Mouse (Mus musculus): Measurements from ENCODE around the gene Tas1r3. TPM values are rescaled to one million over a fixed set of nuclear protein-coding genes. Genes with fewer than 3 reads are reported as not detected.
A peak's percentile ranks its signal among the peaks of the same experiment; 100 is the strongest.

Gene Tas1r3
- polyA plus RNA-seq, 1 experiment from 2014 or later, result 0.35 TPM

DNA sequence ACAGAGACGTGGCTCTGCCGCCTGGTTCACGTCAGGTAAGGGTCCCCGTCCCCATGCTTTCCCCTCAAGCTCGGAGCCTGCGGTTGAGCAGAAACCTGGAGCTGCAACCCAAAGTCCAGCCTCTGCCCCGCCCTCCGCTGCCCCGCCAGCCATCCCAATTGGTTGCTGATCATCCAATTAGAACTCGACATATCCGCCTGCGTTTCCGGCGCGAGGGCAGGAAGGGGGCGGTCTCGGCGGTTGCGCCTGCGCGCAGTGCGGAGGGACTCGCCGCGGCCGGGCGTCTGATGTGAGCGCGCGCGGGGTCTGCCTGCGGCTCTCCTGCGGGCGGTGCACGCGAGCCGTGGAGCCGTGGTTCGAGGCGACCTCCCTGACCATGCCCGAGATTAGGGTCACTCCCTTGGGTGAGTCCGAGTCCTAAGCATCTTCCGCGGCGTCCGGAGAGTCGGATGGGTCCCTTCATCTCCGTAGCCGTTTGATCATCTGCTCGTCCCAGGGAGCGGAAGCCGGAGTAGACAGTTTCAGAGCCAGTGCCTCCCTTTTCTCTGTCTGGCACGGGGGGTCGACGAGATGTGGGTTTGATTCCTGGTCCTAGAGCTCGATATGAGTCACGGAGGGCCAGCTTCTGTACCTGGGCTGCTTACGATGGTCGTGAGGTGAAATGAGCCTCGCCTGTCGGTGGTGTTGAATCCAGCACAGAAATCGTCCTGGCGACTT is 6.3 kb upstream of the Tas1r3 start, which contains the start of the genes Cptp and Ints11:
TSS of gene Cptp (minus strand) at position 124 of the 717 bp plus-strand sequence.
TSS of gene Ints11 (plus strand) at position 230 of the 717 bp plus-strand sequence.
- Histone ChIP-seq H3K9ac (replicated peaks; ENCODE audit: low read depth, low read length) (peak within 1 kb of the TSS; percentile 79), H3K27me3 (ENCODE audit: control insufficient read depth, insufficient read depth, low read length) (no peaks in the 10 kb centered on the region), H3K4me1 (ENCODE audit: control insufficient read depth, insufficient read depth, low read length) (peaks cover 9% of the 10 kb centered on the region), H3K27ac (ENCODE audit: low read length) (no peak within 1 kb of the TSS), H3K4me3 (ENCODE audit: low read depth, low read length) (peak within 1 kb of the TSS; percentile 78), H3K9me3 (ENCODE audit: control insufficient read depth, low read depth, low read length) (no peaks in the 10 kb centered on the region), H3K4me2 (replicated peaks; ENCODE audit: low read depth, low read length) (peak within 1 kb of the TSS; percentile 92), H3K36me3 (ENCODE audit: control insufficient read depth, insufficient read depth, low read length) (peaks cover 31% of the 10 kb centered on the region)
- WGBS, result under 1% methylated on average over 63 of the region's 63 CpGs
- ATAC-seq (ENCODE audit: insufficient number of reproducible peaks, insufficient read depth, low FRiP score, low read depth), result peak; percentile 95

DNA sequence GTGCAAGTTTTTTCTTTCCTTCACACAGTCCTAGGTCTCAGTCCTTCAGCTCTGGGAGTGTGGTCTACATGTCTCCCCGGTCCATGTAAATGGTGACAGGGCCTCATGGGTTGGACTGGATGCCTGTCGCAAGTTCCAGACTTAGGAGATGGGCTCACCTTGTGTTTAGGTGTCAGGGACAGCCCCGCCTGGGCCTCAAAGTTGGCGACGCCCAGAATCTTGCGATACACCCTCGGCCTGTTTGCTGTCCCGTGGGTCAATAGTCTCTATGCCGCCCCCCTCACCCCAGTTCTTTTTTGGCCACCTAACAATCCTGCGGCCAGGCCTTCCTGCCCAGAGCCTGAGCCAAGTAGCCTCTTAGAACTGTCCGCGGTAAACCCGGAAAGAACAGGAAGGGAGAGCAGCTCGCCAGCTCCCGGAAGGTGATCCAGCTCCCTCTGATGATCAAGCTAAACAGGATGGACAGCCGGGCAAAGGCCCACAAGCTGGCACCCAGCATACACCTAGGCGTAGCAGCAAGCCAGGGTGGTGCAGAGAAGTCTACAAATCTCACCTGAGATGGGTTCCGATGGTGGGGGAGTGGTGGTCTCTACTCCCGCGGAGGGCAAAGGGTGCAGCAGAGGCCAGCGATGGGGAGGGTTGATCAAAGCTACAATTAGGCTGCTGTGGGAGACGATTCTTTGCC is 5.6 kb upstream of the Tas1r3 start:
- WGBS, result 7% methylated on average over 22 of the region's 22 CpGs
- Histone ChIP-seq H3K27ac (ENCODE audit: low read length) (no peak overlapping the region), H3K4me3 (ENCODE audit: low read depth, low read length) (peak overlapping the region; percentile 78), H3K36me3 (ENCODE audit: control insufficient read depth, insufficient read depth, low read length) (peaks cover 30% of the 10 kb centered on the region), H3K27me3 (ENCODE audit: control insufficient read depth, insufficient read depth, low read length) (no peaks in the 10 kb centered on the region), H3K9me3 (ENCODE audit: control insufficient read depth, low read depth, low read length) (no peaks in the 10 kb centered on the region), H3K9ac (replicated peaks; ENCODE audit: low read depth, low read length) (peak overlapping the region; percentile 57), H3K4me2 (replicated peaks; ENCODE audit: low read depth, low read length) (peak overlapping the region; percentile 92), H3K4me1 (ENCODE audit: control insufficient read depth, insufficient read depth, low read length) (peaks cover 9% of the 10 kb centered on the region)
- no peak; the same call in 1 of the 2 replicates for ATAC-seq (ENCODE audit: insufficient number of reproducible peaks, insufficient read depth, low FRiP score, low read depth)

DNA sequence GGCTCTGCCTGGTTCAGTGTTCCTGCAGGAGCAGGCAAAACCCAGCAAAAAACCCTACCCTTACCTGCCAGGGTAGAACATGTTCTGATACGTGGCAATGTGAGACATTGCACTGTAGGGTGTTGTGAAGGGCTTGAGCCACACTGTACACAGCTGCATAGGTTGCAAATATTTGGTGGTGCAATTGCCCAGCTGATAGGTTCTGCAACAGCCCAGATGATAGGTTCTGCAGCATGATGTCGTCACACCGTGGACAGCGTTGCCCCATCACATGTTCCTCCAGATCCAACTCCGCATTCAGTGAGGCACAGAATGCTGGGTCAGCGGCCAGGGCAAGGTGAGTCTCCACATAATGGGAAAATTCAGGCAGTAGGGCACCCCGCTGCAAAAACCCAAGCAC is 1.4 kb downstream of the Tas1r3 start:
- H3K36me3 ChIP-seq (ENCODE audit: control insufficient read depth, insufficient read depth, low read length), result peaks cover 22% of the 10 kb centered on the region
- WGBS, result 84% methylated on average over 7 of the region's 7 CpGs

DNA sequence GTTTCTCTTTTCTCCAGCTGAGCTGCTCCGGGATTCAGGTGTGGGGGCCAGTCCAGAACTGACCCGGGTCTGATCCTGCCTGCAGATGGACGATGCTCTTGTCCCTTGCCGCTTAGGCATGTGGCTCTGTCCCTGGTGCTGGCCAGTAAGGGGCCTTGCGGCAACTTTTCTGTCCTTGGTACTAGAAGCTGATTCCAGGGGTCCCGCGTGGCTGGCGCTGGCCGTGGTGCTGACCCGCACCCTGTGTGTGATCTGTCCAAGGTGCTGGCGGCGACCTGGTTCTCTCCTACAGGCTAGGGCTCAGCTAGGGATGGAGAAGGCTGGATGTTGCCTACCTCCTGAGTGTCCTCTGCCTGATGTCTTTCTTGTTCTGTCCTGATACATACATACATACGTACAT is 3.8 kb downstream of the Tas1r3 start:
- Histone ChIP-seq H3K4me1 (ENCODE audit: control insufficient read depth, insufficient read depth, low read length) (no peaks in the 10 kb centered on the region), H3K27ac (ENCODE audit: low read length) (no peak overlapping the region), H3K27me3 (ENCODE audit: control insufficient read depth, insufficient read depth, low read length) (no peaks in the 10 kb centered on the region), H3K9ac (replicated peaks; ENCODE audit: low read depth, low read length) (no peak overlapping the region), H3K4me3 (ENCODE audit: low read depth, low read length) (no peak overlapping the region), H3K9me3 (ENCODE audit: control insufficient read depth, low read depth, low read length) (no peaks in the 10 kb centered on the region), H3K36me3 (ENCODE audit: control insufficient read depth, insufficient read depth, low read length) (peaks cover 24% of the 10 kb centered on the region), H3K4me2 (replicated peaks; ENCODE audit: low read depth, low read length) (no peak overlapping the region)
- ATAC-seq (ENCODE audit: insufficient number of reproducible peaks, insufficient read depth, low FRiP score, low read depth), result peak; percentile 11; the same call in 1 of the 2 replicates
- WGBS, result 15% methylated on average over 13 of the region's 13 CpGs

More for the DNA sequence above, 1.4 kb downstream of the Tas1r3 start:
- Histone ChIP-seq H3K27ac (ENCODE audit: low read length) (no peak overlapping the region), H3K4me3 (ENCODE audit: low read depth, low read length) (no peak overlapping the region), H3K9me3 (ENCODE audit: control insufficient read depth, low read depth, low read length) (no peaks in the 10 kb centered on the region), H3K4me2 (replicated peaks; ENCODE audit: low read depth, low read length) (no peak overlapping the region), H3K9ac (replicated peaks; ENCODE audit: low read depth, low read length) (no peak overlapping the region), H3K4me1 (ENCODE audit: control insufficient read depth, insufficient read depth, low read length) (no peaks in the 10 kb centered on the region), H3K27me3 (ENCODE audit: control insufficient read depth, insufficient read depth, low read length) (no peaks in the 10 kb centered on the region)
- no peak for ATAC-seq (ENCODE audit: insufficient number of reproducible peaks, insufficient read depth, low FRiP score, low read depth)

DNA sequence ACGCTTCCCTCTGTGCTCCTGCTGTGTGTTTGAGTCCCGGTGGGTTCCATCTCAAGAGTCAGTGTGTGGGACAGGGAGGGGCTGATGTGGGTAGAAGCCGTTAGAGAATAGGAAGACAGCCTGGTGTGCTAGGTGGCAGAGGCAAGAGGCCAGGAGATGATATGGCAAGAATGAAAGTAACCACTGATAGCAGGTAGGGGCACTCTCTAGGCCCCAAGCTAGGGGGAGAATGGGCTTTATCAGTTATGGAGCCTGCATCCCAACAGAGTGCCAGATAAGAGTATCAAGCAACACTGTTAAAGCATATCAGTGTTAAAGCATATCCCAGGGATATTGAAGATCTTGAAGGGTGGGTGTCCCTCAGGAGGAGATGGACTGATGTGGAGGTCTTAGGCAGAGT is 6.3 kb downstream of the Tas1r3 start:
- 86% methylated on average over 3 of the region's 3 CpGs for WGBS
- Histone ChIP-seq H3K4me1 (ENCODE audit: control insufficient read depth, insufficient read depth, low read length) (no peaks in the 10 kb centered on the region), H3K4me2 (replicated peaks; ENCODE audit: low read depth, low read length) (no peak overlapping the region), H3K4me3 (ENCODE audit: low read depth, low read length) (no peak overlapping the region), H3K36me3 (ENCODE audit: control insufficient read depth, insufficient read depth, low read length) (peaks cover 28% of the 10 kb centered on the region), H3K9ac (replicated peaks; ENCODE audit: low read depth, low read length) (no peak overlapping the region), H3K27me3 (ENCODE audit: control insufficient read depth, insufficient read depth, low read length) (no peaks in the 10 kb centered on the region), H3K27ac (ENCODE audit: low read length) (no peak overlapping the region), H3K9me3 (ENCODE audit: control insufficient read depth, low read depth, low read length) (no peaks in the 10 kb centered on the region)
- ATAC-seq (ENCODE audit: insufficient number of reproducible peaks, insufficient read depth, low FRiP score, low read depth), result no peak

DNA sequence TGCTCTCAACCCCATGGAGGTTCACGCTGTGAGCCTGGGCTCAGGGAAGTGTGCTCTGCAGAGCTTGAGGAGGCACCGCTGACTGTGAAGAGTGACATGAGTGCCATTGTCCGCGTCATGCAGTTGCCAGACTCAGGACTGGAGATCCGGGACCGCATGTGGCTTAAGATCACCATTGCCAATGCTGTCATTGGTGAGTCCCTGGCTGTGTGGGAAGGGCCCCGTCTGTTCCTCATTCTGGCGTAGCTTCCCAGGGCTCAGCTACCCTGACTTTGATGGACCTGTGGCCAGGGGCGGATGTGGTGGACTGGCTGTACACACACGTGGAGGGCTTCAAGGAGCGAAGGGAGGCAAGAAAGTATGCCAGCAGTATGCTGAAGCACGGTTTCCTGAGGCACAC is 7.1 kb downstream of the Tas1r3 start:
- H3K27me3 ChIP-seq (ENCODE audit: control insufficient read depth, insufficient read depth, low read length), result no peaks in the 10 kb centered on the region
- 88% methylated on average over 12 of the region's 12 CpGs for WGBS
- no peaks in the 10 kb centered on the region for H3K4me1 ChIP-seq (ENCODE audit: control insufficient read depth, insufficient read depth, low read length)
- H3K9me3 ChIP-seq (ENCODE audit: control insufficient read depth, low read depth, low read length), result no peaks in the 10 kb centered on the region
- H3K27ac ChIP-seq (ENCODE audit: low read length), result no peak overlapping the region
- no peak for ATAC-seq (ENCODE audit: insufficient number of reproducible peaks, insufficient read depth, low FRiP score, low read depth)
- H3K9ac ChIP-seq (replicated peaks; ENCODE audit: low read depth, low read length), result no peak overlapping the region
- peaks cover 28% of the 10 kb centered on the region for H3K36me3 ChIP-seq (ENCODE audit: control insufficient read depth, insufficient read depth, low read length)
- H3K4me3 ChIP-seq (ENCODE audit: low read depth, low read length), result no peak overlapping the region
- H3K4me2 ChIP-seq (replicated peaks; ENCODE audit: low read depth, low read length), result no peak overlapping the region

DNA sequence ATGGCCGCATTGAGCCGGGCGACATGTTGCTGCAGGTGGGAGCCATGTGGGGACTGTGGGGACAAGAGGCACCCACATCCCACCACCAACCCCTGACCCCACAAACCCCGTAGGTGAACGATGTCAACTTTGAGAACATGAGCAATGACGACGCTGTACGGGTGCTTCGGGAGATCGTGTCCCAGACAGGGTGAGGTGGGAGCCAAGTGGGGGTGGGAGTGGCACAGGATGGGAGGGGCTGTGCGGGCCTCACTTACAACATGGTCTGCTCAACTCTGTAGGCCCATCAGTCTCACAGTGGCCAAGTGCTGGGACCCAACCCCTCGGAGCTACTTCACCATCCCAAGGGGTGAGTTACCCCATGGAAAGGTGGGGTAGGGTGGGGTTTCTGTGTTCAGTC is 8.2 kb downstream of the Tas1r3 start:
- no peaks in the 10 kb centered on the region for H3K27me3 ChIP-seq (ENCODE audit: control insufficient read depth, insufficient read depth, low read length)
- H3K36me3 ChIP-seq (ENCODE audit: control insufficient read depth, insufficient read depth, low read length), result peaks cover 25% of the 10 kb centered on the region
- H3K9ac ChIP-seq (replicated peaks; ENCODE audit: low read depth, low read length), result no peak overlapping the region
- no peaks in the 10 kb centered on the region for H3K9me3 ChIP-seq (ENCODE audit: control insufficient read depth, low read depth, low read length)
- ATAC-seq (ENCODE audit: insufficient number of reproducible peaks, insufficient read depth, low FRiP score, low read depth), result no peak
- H3K4me1 ChIP-seq (ENCODE audit: control insufficient read depth, insufficient read depth, low read length), result no peaks in the 10 kb centered on the region
- H3K27ac ChIP-seq (ENCODE audit: low read length), result no peak overlapping the region
- WGBS, result 95% methylated on average over 12 of the region's 12 CpGs
- H3K4me3 ChIP-seq (ENCODE audit: low read depth, low read length), result no peak overlapping the region
- H3K4me2 ChIP-seq (replicated peaks; ENCODE audit: low read depth, low read length), result no peak overlapping the region

DNA sequence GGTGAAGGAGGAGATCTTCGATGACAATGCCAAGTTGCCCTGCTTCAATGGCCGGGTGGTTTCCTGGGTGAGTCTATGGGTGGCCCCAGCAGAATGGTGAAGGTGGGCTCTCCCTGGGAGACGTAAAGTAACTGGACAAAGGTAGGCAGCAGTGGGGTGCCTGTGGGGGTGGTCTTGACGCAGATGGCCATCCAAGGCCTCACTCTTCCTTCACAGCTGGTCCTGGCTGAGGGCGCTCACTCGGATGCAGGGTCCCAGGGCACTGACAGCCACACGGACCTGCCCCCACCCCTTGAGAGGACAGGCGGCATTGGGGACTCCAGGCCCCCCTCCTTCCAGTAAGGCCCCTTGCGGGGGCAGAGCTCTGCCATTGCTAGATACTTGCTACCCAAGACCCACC is 9.7 kb downstream of the Tas1r3 start:
- Histone ChIP-seq H3K9ac (replicated peaks; ENCODE audit: low read depth, low read length) (no peak overlapping the region), H3K27ac (ENCODE audit: low read length) (no peak overlapping the region), H3K4me1 (ENCODE audit: control insufficient read depth, insufficient read depth, low read length) (peaks cover 8% of the 10 kb centered on the region), H3K27me3 (ENCODE audit: control insufficient read depth, insufficient read depth, low read length) (no peaks in the 10 kb centered on the region), H3K36me3 (ENCODE audit: control insufficient read depth, insufficient read depth, low read length) (peaks cover 25% of the 10 kb centered on the region), H3K4me2 (replicated peaks; ENCODE audit: low read depth, low read length) (no peak overlapping the region), H3K9me3 (ENCODE audit: control insufficient read depth, low read depth, low read length) (no peaks in the 10 kb centered on the region), H3K4me3 (ENCODE audit: low read depth, low read length) (no peak overlapping the region)
- ATAC-seq (ENCODE audit: insufficient number of reproducible peaks, insufficient read depth, low FRiP score, low read depth), result no peak
- 91% methylated on average over 9 of the region's 9 CpGs for WGBS

Measured in stomach, embryonic 14.5 days (tissue).